Mouse (Mus musculus) ES-Bruce4 (cell line): ENCODE measurements around the gene Fbxw24.

Experiments used
- CTCF ChIP-seq: IDR thresholded peaks from one replicate; pipeline ENCODE4 v1.8.1; 2011; ENCODE audit warnings: low read depth, low read length
- POLR2A ChIP-seq: IDR thresholded peaks from one replicate; pipeline ENCODE4 v1.8.1; 2011; ENCODE audit warnings: low read length; ENCODE audit not compliant: insufficient read depth

GRCm38 (mm10) chr9:109565546-109565945, 60.3 kb downstream of the Fbxw24 start:
- TF ChIP-seq CTCF, result no peak
- no peak for TF ChIP-seq POLR2A
